Mouse (Mus musculus): ENCODE data around the gene Myo1d. TPM values are rescaled to one million over a fixed set of nuclear protein-coding genes. Genes with fewer than 3 reads are reported as not detected.

The Myo1d gene
- total RNA-seq, 2 experiments from 2014 or later: 5.6 to 7.0 TPM

DNA sequence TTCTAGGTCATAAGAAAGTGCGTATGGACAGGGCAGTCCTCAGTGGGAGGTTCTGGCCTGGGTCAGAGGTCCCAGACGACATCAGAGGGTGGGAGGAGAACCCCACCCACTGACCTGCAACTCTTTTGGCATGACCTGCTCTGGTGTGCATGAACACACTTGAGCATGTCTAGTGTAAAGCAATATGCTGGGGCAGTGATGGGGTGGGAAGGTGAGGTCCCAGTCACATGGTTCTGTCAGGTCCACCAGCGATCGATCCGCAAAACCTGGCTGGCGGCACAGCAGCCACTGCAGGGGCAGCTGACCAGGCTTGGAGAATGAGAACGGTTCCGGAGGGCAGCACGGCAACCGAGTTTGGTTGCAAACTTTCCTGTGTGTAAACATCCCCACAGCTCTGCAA, 297.5 kb downstream of the Myo1d start:
- H3K27ac ChIP-seq: peak overlapping the region; percentile 96
- no peak for DNase-seq (ENCODE audit: extremely low spot score in 1 of 2, low spot score in 2 of 2)
- intact Hi-C loops (cut with DNase I): no loop called here
- TF ChIP-seq CTCF (IDR thresholded peaks at IDR 0.05): no peak
- peak overlapping the region; percentile 88 for H3K4me3 ChIP-seq

DNA sequence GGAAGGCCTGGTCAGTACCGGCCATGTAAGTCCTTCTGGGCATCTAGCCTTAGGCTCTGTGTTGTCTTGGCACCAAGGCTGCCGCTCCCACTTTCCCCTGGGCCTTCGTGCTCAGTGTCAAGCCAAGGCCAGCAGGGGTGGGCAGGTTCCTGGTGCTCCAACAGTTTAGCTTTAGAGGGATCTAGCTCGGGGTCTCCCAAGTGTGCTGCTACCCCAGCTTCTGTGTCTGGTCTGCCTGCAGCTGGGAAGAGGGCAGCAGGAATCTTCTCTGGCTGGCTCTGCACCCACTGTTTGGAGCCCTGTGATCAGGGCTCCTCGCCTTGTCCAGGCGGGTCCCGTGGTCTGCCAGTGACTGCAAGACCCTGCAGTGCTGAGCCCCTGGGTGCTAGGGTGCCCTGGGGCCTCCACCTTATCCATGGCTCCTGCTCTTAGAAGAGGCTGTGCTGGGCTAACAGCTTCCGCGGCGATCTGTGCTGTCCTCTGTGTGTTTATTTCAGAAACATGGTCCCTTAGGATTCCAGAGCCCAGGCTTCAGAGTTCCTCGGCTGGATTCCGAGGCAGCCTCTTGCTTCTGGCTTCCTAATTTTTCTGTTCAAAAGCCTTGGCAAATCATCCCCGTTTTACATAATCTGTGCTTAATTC, 298.3 kb downstream of the Myo1d start:
- Histone ChIP-seq H3K4me3 (peak overlapping the region; percentile 88), H3K27ac (peak overlapping the region; percentile 96)
- TF ChIP-seq CTCF (IDR thresholded peaks at IDR 0.05): no peak; the same call in 1 of the 2 replicates
- DNase-seq (ENCODE audit: extremely low spot score in 1 of 2, low spot score in 2 of 2): peak in 1 of 2 experiments; percentile 33
- intact Hi-C loops (cut with DNase I): no loop called here

GRCm38 (mm10) chr11:80479906-80480866, 299.6 kb downstream of the Myo1d start:
- intact Hi-C loops (cut with DNase I): no loop called here
- DNase-seq (ENCODE audit: extremely low spot score in 1 of 2, low spot score in 2 of 2): peak in 1 of 2 experiments; percentile 38
- H3K4me3 ChIP-seq: peak overlapping the region; percentile 88

GRCm38 (mm10) chr11:80479425-80479824, 300.4 kb downstream of the Myo1d start:
- Histone ChIP-seq H3K4me3 (peak overlapping the region; percentile 88), H3K27ac (peak overlapping the region; percentile 96)
- DNase-seq (ENCODE audit: extremely low spot score in 1 of 2, low spot score in 2 of 2): peak in 1 of 2 experiments; percentile 35
- intact Hi-C loops (cut with DNase I): no loop called here
- TF ChIP-seq CTCF (IDR thresholded peaks at IDR 0.05): no peak

More at GRCm38 (mm10) chr11:80479906-80480866, 299.6 kb downstream of the Myo1d start:
- H3K27ac ChIP-seq: peak overlapping the region; percentile 96
- TF ChIP-seq CTCF (IDR thresholded peaks at IDR 0.05): no peak

DNA sequence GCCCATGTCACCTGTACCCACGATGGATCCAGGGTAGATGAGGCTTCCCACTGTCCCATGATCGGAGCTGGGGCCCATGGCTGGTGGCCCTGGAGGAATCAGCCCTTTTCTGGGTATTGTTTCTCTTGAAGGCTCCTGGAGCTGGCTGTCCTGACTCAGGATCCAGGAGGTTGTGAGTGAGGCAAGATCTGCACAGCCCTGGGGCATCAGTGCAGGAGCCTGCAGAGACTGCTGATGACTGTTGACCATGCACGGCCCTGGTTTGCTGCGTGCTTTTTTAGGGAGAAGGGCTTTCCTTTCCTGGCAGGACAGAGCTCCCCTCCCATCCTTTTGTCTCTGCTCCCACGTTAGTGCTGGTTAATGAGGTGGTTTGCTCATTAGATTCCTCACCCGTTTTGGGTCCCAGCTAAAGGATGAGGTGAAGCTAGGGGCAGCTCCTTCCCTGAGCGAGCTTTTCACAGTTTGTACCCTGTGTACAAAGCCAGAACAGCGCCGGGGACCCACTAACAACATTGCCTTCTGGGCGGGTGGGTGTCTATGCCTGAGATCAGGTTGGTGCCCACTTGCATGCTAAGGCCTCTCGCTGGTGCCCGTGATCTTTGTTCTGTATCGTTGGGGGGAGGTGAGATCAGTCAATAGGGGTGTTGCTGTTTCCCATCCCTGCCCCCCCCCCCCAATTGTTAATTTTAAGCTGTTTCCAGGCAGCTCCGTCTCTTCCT, 301.0 kb downstream of the Myo1d start:
- Histone ChIP-seq H3K4me3 (peak overlapping the region; percentile 88), H3K27ac (peak overlapping the region; percentile 96)
- DNase-seq (ENCODE audit: extremely low spot score in 1 of 2, low spot score in 2 of 2): peak in 1 of 2 experiments; percentile 20
- intact Hi-C loops (cut with DNase I): no loop called here
- TF ChIP-seq CTCF (IDR thresholded peaks at IDR 0.05): no peak

DNA sequence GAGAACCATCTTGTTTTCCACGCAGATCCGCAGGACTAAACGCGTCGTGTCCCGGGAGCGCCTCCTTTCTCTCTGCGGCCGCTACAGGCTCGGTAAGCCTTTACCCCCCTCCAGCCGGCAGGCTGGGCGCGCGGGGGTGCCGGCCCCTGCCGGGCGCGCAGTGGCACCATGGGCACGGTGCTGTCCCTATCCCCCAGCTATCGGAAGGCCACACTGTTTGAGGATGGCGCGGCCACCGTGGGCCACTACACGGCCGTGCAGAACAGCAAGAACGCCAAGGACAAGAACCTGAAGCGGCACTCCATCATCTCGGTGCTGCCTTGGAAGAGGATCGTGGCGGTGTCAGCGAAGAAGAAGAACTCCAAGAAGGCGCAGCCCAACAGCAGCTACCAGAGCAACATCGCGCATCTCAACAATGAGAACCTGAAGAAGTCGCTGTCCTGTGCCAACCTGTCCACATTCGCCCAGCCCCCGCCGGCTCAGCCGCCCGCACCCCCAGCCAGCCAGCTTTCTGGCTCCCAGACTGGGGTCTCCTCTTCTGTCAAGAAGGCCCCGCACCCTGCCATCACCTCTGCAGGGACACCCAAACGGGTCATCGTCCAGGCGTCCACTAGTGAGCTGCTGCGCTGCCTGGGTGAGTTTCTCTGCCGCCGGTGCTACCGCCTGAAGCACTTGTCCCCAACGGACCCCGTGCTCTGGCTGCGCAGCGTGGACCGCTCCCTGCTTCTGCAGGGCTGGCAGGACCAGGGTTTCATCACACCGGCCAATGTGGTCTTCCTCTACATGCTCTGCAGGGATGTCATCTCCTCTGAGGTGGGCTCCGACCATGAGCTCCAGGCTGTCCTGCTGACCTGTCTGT, 302.3 kb downstream of the Myo1d start:
- no peak for TF ChIP-seq CTCF (IDR thresholded peaks at IDR 0.05)
- peak in 1 of 2 experiments; percentile 52 for DNase-seq (ENCODE audit: extremely low spot score in 1 of 2, low spot score in 2 of 2)
- Histone ChIP-seq H3K4me3 (peak overlapping the region; percentile 88), H3K27ac (peak overlapping the region; percentile 96)
- intact Hi-C loops (cut with DNase I): loop anchor here (2.0 kb wide), 2 partner anchors 125 to 193 kb away; no protein-coding TSS in a partner anchor

GRCm38 (mm10) chr11:80476222-80477189, 303.3 kb downstream of the Myo1d start, which contains the start of gene Cdk5r1:
Gene Cdk5r1, plus strand, starts transcription at chr11:80477023.
- TF ChIP-seq CTCF (IDR thresholded peaks at IDR 0.05): peak; percentile 56
- intact Hi-C loops (cut with DNase I): loop anchor here (2.0 kb wide), 2 partner anchors 126 to 194 kb away; no protein-coding TSS in a partner anchor

DNA sequence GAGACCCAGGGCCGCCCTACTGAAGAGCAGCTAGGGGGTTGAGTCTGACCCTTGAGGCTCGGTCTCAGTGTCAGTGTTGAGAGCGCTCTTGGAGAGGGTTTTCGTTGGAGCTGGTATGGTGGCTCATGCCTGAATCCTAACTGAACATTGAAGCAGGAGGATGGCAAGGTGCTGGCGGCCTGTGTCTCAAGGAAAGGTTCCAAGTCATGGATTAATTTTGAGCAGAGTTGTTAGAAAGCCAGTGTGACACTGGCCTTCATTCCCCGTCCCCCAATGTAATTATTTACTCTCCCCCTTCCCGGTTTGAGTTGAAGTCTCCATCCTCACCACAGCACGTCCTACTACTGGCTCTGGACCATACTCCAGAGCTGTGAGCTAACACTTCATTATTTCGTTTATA, 304.3 kb downstream of the Myo1d start:
- Histone ChIP-seq H3K27ac (no peak overlapping the region), H3K4me3 (no peak overlapping the region)
- no peak for DNase-seq (ENCODE audit: extremely low spot score in 1 of 2, low spot score in 2 of 2)
- intact Hi-C loops (cut with DNase I): no loop called here
- TF ChIP-seq CTCF (IDR thresholded peaks at IDR 0.05): no peak

More at GRCm38 (mm10) chr11:80476222-80477189, 303.3 kb downstream of the Myo1d start, which contains the start of gene Cdk5r1:
- H3K4me3 ChIP-seq: peak within 1 kb of the TSS; percentile 88
- H3K27ac ChIP-seq: peak within 1 kb of the TSS; percentile 96
- peak; percentile 92 to 94 for DNase-seq (ENCODE audit: extremely low spot score in 1 of 2, low spot score in 2 of 2)

DNA sequence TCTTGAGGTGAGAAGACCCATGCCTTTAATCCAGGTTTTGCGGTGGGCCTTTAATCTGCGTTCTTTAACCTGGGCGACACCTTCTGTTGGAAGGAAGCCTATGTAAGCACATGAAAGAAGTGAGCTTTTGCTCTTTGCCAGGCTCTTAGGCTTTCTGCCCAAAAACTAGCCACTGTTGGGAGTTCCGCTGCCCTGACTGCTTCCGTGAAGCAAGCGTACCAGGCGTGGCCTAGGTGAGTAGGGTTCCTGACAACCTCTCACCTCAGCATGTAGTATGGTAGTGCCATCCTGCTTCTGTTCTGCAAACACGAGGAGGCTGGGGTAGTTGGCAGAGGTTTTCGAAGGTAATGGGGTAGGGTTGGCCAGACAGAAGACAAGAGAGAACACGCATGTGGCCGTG, 305.0 kb downstream of the Myo1d start:
- no peak overlapping the region for H3K4me3 ChIP-seq
- H3K27ac ChIP-seq: peak overlapping the region; percentile 80
- TF ChIP-seq CTCF (IDR thresholded peaks at IDR 0.05): no peak
- no peak for DNase-seq (ENCODE audit: extremely low spot score in 1 of 2, low spot score in 2 of 2)
- intact Hi-C loops (cut with DNase I): no loop called here

Measured in left cerebral cortex, adult 2 months (tissue).